Mouse (Mus musculus) heart, postnatal 0 days (tissue): ENCODE results near the gene Nfix. TPM values are rescaled to one million over a fixed set of nuclear protein-coding genes. Genes with fewer than 3 reads are reported as not detected.
A peak's percentile ranks its signal among the peaks of the same experiment; 100 is the strongest.

Experiments used
- ATAC-seq: fragments of 200-750 bp; cut with Nextera tagmentation; 2 replicates; pipeline ENCODE4 v1.8.0; 2017; ENCODE audit warnings: low read depth, moderate number of reproducible peaks, moderate library complexity; ENCODE audit not compliant: insufficient read depth
- DNase-seq: peaks from one replicate; pipeline ENCODE4 v3.0.0-alpha.2; 2016; ENCODE audit warnings: low spot score
- H3K27ac ChIP-seq: fragments of 300-500 bp; sonication (generic); 2 replicates; pipeline ENCODE4 v1.5.1; 2014; ENCODE audit warnings: low read depth, mild to moderate bottlenecking
- H3K27me3 ChIP-seq: fragments of 300-500 bp; sonication (generic); 2 replicates; pipeline ENCODE4 v1.6.1; 2014; ENCODE audit warnings: low read length, mixed read lengths; ENCODE audit not compliant: control insufficient read depth, insufficient read depth
- H3K36me3 ChIP-seq: fragments of 300-500 bp; sonication (generic); replicated peaks from 2 replicates; pipeline ENCODE4 v1.6.1; 2014; ENCODE audit warnings: low read length, mixed read lengths; ENCODE audit not compliant: control insufficient read depth, insufficient read depth
- H3K4me1 ChIP-seq: fragments of 300-500 bp; sonication (generic); 2 replicates; pipeline ENCODE4 v1.6.1; 2014; ENCODE audit warnings: antibody characterized with exemption; ENCODE audit not compliant: control insufficient read depth, insufficient read depth
- H3K4me2 ChIP-seq: fragments of 300-500 bp; sonication (generic); 2 replicates; pipeline ENCODE4 v1.6.1; 2014; ENCODE audit warnings: low read depth, mild to moderate bottlenecking, low read length, moderate library complexity
- H3K4me3 ChIP-seq: fragments of 300-500 bp; sonication (generic); 2 replicates; pipeline ENCODE4 v1.5.1; 2014; ENCODE audit warnings: low read depth, low read length
- H3K9ac ChIP-seq: fragments of 300-500 bp; sonication (generic); replicated peaks from 2 replicates; pipeline ENCODE4 v1.6.1; 2014; ENCODE audit warnings: low read depth, low read length, mixed read lengths
- H3K9me3 ChIP-seq: fragments of 300-500 bp; sonication (generic); replicated peaks from 2 replicates; pipeline ENCODE4 v1.6.1; 2016; ENCODE audit warnings: low read length; ENCODE audit not compliant: control insufficient read depth
- CTCF ChIP-seq: IDR thresholded peaks from 2 replicates; pipeline ENCODE4 v1.5.1; 2016; ENCODE audit warnings: antibody characterized with exemption, control low read depth, low read depth
- EP300 ChIP-seq: IDR thresholded peaks from 2 replicates; pipeline ENCODE4 v1.6.1; 2016; ENCODE audit warnings: antibody characterized with exemption, low read depth
- WGBS: fragments of 180-500 bp; shearing (Covaris S2); extraction: QIAGEN DNeasy Blood & Tissue Kit; methylation state at CpG from one replicate; pipeline ENCODE4 v1.1.7; 2014; 5-methylcytosine and 5-hydroxymethylcytosine counted together
- polyA plus RNA-seq: library from polyadenylated mRNA; unstranded; fragments of >200 nt; fragmentation: Nextera tagmentation; extraction: Ambion mirVana; gene quantifications from 2 replicates; pipeline ENCODE4 v1.2.1, GENCODE M21; 2015
- total RNA-seq: library from RNA; depleted of rRNA; stranded (reverse); fragments of >200 nt; gene quantifications from 2 replicates; pipeline ENCODE4 v1.2.3, GENCODE M21; 2014; ENCODE audit warnings: low replicate concordance

Nfix gene
- total and polyA plus RNA-seq, 2 experiments from 2014 or later, result 18.2 to 41.9 TPM

GRCm38 (mm10) chr8:84668731-84669485, 131.2 kb downstream of the Nfix start:
- H3K9ac ChIP-seq, result no peak overlapping the region
- H3K27me3 ChIP-seq, result no peaks in the 10 kb centered on the region
- H3K36me3 ChIP-seq, result peaks cover 19% of the 10 kb centered on the region
- H3K4me1 ChIP-seq, result peaks cover 5% of the 10 kb centered on the region
- H3K27ac ChIP-seq, result no peak overlapping the region
- H3K4me3 ChIP-seq, result no peak overlapping the region
- no peak overlapping the region for H3K4me2 ChIP-seq
- ATAC-seq, result no peak
- WGBS, result 73% methylated on average over 6 of the region's 6 CpGs
- TF ChIP-seq EP300 (no peak), CTCF (no peak)
- no peaks in the 10 kb centered on the region for H3K9me3 ChIP-seq
- no peak for DNase-seq

- DNase-seq (no peak), ATAC-seq (no peak)
- H3K27me3 ChIP-seq, result no peaks in the 10 kb centered on the region
- no peak overlapping the region for H3K27ac ChIP-seq
- WGBS, result 59% methylated on average over 1 of the region's 1 CpGs
- no peak overlapping the region for H3K4me2 ChIP-seq
- H3K4me1 ChIP-seq, result peaks cover 9% of the 10 kb centered on the region
- H3K9me3 ChIP-seq, result no peaks in the 10 kb centered on the region
- no peak overlapping the region for H3K4me3 ChIP-seq
- H3K9ac ChIP-seq, result no peak overlapping the region
- TF ChIP-seq CTCF (no peak), EP300 (no peak)
- peaks cover 12% of the 10 kb centered on the region for H3K36me3 ChIP-seq
Measured at GRCm38 (mm10) chr8:84668081-84668480, 132.1 kb downstream of the Nfix start.

GRCm38 (mm10) chr8:84665385-84665893, 134.7 kb downstream of the Nfix start:
- Histone ChIP-seq H3K27me3 (no peaks in the 10 kb centered on the region), H3K4me2 (peak overlapping the region; percentile 86), H3K27ac (peak overlapping the region; percentile 93), H3K4me3 (peak overlapping the region; percentile 76), H3K9me3 (no peaks in the 10 kb centered on the region), H3K4me1 (peaks cover 10% of the 10 kb centered on the region), H3K9ac (peak overlapping the region; percentile 63), H3K36me3 (peaks cover 3% of the 10 kb centered on the region; the same call in 1 of the 2 replicates)
- DNase-seq (peak; percentile 26), ATAC-seq (no peak)
- TF ChIP-seq CTCF, result no peak
- no peak for TF ChIP-seq EP300
- WGBS, result 4% methylated on average over 14 of the region's 14 CpGs

- H3K4me2 ChIP-seq, result peak overlapping the region; percentile 86
- peaks cover 10% of the 10 kb centered on the region for H3K4me1 ChIP-seq
- peak overlapping the region; percentile 93 for H3K27ac ChIP-seq
- peak overlapping the region; percentile 76 for H3K4me3 ChIP-seq
- DNase-seq (peak; percentile 81), ATAC-seq (peak; percentile 18; the same call in 1 of the 2 replicates)
- TF ChIP-seq EP300, result no peak; the same call in 1 of the 2 replicates
- peak; percentile 51 for TF ChIP-seq CTCF
- no peaks in the 10 kb centered on the region for H3K9me3 ChIP-seq
- under 1% methylated on average over 29 of the region's 29 CpGs for WGBS
- peaks cover under 1% of the 10 kb centered on the region; the same call in 1 of the 2 replicates for H3K36me3 ChIP-seq
- H3K9ac ChIP-seq, result peak overlapping the region; percentile 63
- H3K27me3 ChIP-seq, result no peaks in the 10 kb centered on the region
Measured at GRCm38 (mm10) chr8:84664566-84665384, 135.4 kb downstream of the Nfix start.

GRCm38 (mm10) chr8:84663483-84664327, 136.4 kb downstream of the Nfix start:
- H3K9me3 ChIP-seq, result no peaks in the 10 kb centered on the region
- no peaks in the 10 kb centered on the region for H3K27me3 ChIP-seq
- no peaks in the 10 kb centered on the region; the same call in 1 of the 2 replicates for H3K36me3 ChIP-seq
- TF ChIP-seq CTCF (no peak), EP300 (no peak)
- H3K27ac ChIP-seq, result peak overlapping the region; percentile 93
- peaks cover 10% of the 10 kb centered on the region for H3K4me1 ChIP-seq
- peak; percentile 95 for DNase-seq
- peak overlapping the region; percentile 76 for H3K4me3 ChIP-seq
- peak overlapping the region; percentile 86 for H3K4me2 ChIP-seq
- 3% methylated on average over 42 of the region's 43 CpGs for WGBS
- peak overlapping the region; percentile 88 for H3K9ac ChIP-seq
- peak; percentile 80 for ATAC-seq
